Mouse (Mus musculus) liver, adult 2 months (tissue): ENCODE data around the gene Pcnx.

ENCODE experiments used
- CTCF ChIP-seq: fragments of 200-500 bp; IDR thresholded peaks from 2 replicates; pipeline ENCODE4 v1.5.1; 2011; ENCODE audit warnings: low read depth, low read length, control low read depth
- POLR2A ChIP-seq: fragments of 200-500 bp; IDR thresholded peaks from 2 replicates; pipeline ENCODE4 v1.6.1; 2011; ENCODE audit warnings: low read length, control low read depth; ENCODE audit not compliant: insufficient read depth; ENCODE audit errors: extremely low read depth

DNA sequence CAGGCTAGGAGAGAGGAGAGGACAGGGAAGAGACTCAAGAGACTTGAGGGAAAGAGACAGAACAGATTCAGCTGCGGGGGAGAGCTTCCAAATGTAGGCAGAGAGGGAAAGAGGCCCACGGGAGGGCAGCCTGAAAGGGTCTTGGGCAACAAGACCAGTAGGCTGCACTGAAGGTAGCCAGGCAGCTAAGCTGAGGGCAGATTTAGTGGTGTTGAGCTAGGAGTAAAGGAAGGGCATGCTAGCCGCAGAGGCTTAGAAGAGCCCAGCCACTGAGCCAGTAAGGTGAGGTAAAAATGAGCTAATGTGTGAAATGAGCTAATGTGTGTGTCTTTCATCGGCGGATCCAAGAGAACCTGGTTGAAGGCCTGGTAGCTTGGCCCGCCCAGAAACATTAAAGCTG, 5.4 kb downstream of the Pcnx start:
- TF ChIP-seq CTCF (no peak), POLR2A (no peak)
